Mouse (Mus musculus): Measurements from ENCODE around the gene Slc17a7. TPM values are rescaled to one million over a fixed set of nuclear protein-coding genes. Genes with fewer than 3 reads are reported as not detected.
A peak's percentile ranks its signal among the peaks of the same experiment; 100 is the strongest.

Slc17a7 gene
- polyA plus RNA-seq, 1 experiment from 2014 or later = 0.78 TPM

- WGBS = 4% methylated on average over 29 of the region's 29 CpGs
- H3K27me3 ChIP-seq = peaks cover 96% of the 10 kb centered on the region
- peaks cover 14% of the 10 kb centered on the region for H3K4me1 ChIP-seq (replicated peaks)
- peak overlapping the region; percentile 13; the same call in 1 of the 2 replicates for H3K4me2 ChIP-seq
- no peak overlapping the region for H3K4me3 ChIP-seq
- no peaks in the 10 kb centered on the region for H3K9me3 ChIP-seq
- peak; percentile 62; the same call in 1 of the 2 replicates for ATAC-seq (ENCODE audit: low read depth)
- no peaks in the 10 kb centered on the region for H3K36me3 ChIP-seq
- H3K27ac ChIP-seq (replicated peaks) = no peak overlapping the region
- no peak overlapping the region for H3K9ac ChIP-seq
Measured at GRCm38 (mm10) chr7:45174567-45175280, 11.0 kb downstream of the Slc17a7 start.

- ATAC-seq (ENCODE audit: low read depth) = no peak
Measured at GRCm38 (mm10) chr7:45175398-45175797, 11.6 kb downstream of the Slc17a7 start.

GRCm38 (mm10) chr7:45175929-45176328 lies 12.2 kb downstream of the Slc17a7 start:
- Histone ChIP-seq H3K4me2 (peak overlapping the region; percentile 35), H3K27ac (replicated peaks) (no peak overlapping the region), H3K36me3 (no peaks in the 10 kb centered on the region), H3K4me3 (peak overlapping the region; percentile 14), H3K9me3 (no peaks in the 10 kb centered on the region), H3K9ac (no peak overlapping the region), H3K4me1 (replicated peaks) (peaks cover 15% of the 10 kb centered on the region), H3K27me3 (peaks cover 96% of the 10 kb centered on the region)
- ATAC-seq (ENCODE audit: low read depth) = no peak
- 1% methylated on average over 23 of the region's 23 CpGs for WGBS

More at GRCm38 (mm10) chr7:45175398-45175797, 11.6 kb downstream of the Slc17a7 start:
- Histone ChIP-seq H3K27me3 (peaks cover 96% of the 10 kb centered on the region), H3K9ac (no peak overlapping the region), H3K27ac (replicated peaks) (no peak overlapping the region), H3K4me1 (replicated peaks) (peaks cover 14% of the 10 kb centered on the region), H3K4me3 (no peak overlapping the region), H3K36me3 (no peaks in the 10 kb centered on the region), H3K4me2 (no peak overlapping the region), H3K9me3 (no peaks in the 10 kb centered on the region)
- 2% methylated on average over 12 of the region's 13 CpGs for WGBS

GRCm38 (mm10) chr7:45176356-45176755 lies 12.6 kb downstream of the Slc17a7 start:
- no peaks in the 10 kb centered on the region for H3K36me3 ChIP-seq
- ATAC-seq (ENCODE audit: low read depth) = no peak
- H3K4me2 ChIP-seq = peak overlapping the region; percentile 35
- peaks cover 96% of the 10 kb centered on the region for H3K27me3 ChIP-seq
- H3K9ac ChIP-seq = no peak overlapping the region
- peak overlapping the region; percentile 14 for H3K4me3 ChIP-seq
- H3K9me3 ChIP-seq = no peaks in the 10 kb centered on the region
- peaks cover 19% of the 10 kb centered on the region for H3K4me1 ChIP-seq (replicated peaks)
- no peak overlapping the region for H3K27ac ChIP-seq (replicated peaks)
- under 1% methylated on average over 31 of the region's 31 CpGs for WGBS

GRCm38 (mm10) chr7:45178550-45178949 lies 14.8 kb downstream of the Slc17a7 start:
- no peak overlapping the region for H3K27ac ChIP-seq (replicated peaks)
- no peaks in the 10 kb centered on the region for H3K36me3 ChIP-seq
- no peak for ATAC-seq (ENCODE audit: low read depth)
- H3K9ac ChIP-seq = no peak overlapping the region
- H3K4me2 ChIP-seq = no peak overlapping the region
- H3K9me3 ChIP-seq = no peaks in the 10 kb centered on the region
- peaks cover 98% of the 10 kb centered on the region for H3K27me3 ChIP-seq
- WGBS = 22% methylated on average over 7 of the region's 7 CpGs
- H3K4me1 ChIP-seq (replicated peaks) = peaks cover 33% of the 10 kb centered on the region
- H3K4me3 ChIP-seq = no peak overlapping the region

GRCm38 (mm10) chr7:45179469-45179868 lies 15.7 kb downstream of the Slc17a7 start, which contains the start of gene Gfy:
Gfy (minus strand) TSS chr7:45179569.
- Histone ChIP-seq H3K27me3 (peaks cover 100% of the 10 kb centered on the region), H3K4me3 (no peak within 1 kb of the TSS), H3K27ac (replicated peaks) (no peak within 1 kb of the TSS), H3K4me1 (replicated peaks) (peaks cover 33% of the 10 kb centered on the region), H3K9ac (no peak within 1 kb of the TSS), H3K4me2 (no peak within 1 kb of the TSS), H3K9me3 (no peaks in the 10 kb centered on the region), H3K36me3 (no peaks in the 10 kb centered on the region)
- 27% methylated on average over 7 of the region's 7 CpGs for WGBS
- no peak for ATAC-seq (ENCODE audit: low read depth)

- Histone ChIP-seq H3K4me3 (peak within 1 kb of the TSS; percentile 33), H3K27me3 (peaks cover 100% of the 10 kb centered on the region), H3K27ac (replicated peaks) (no peak within 1 kb of the TSS), H3K36me3 (no peaks in the 10 kb centered on the region), H3K9ac (0 out of 2 replicates have a peak within 1 kb of the TSS, but pooled peaks have one; percentile 22), H3K4me1 (replicated peaks) (peaks cover 30% of the 10 kb centered on the region), H3K9me3 (no peaks in the 10 kb centered on the region), H3K4me2 (peak within 1 kb of the TSS; percentile 53)
- ATAC-seq (ENCODE audit: low read depth) = no peak
- 12% methylated on average over 20 of the region's 20 CpGs for WGBS
Measured at GRCm38 (mm10) chr7:45180896-45181477, 17.2 kb downstream of the Slc17a7 start, which contains the start of gene Pth2. Pth2 (plus strand) TSS chr7:45180995.

- H3K4me2 ChIP-seq = peak overlapping the region; percentile 53
- H3K27ac ChIP-seq (replicated peaks) = no peak overlapping the region
- H3K36me3 ChIP-seq = no peaks in the 10 kb centered on the region
- peaks cover 25% of the 10 kb centered on the region for H3K4me1 ChIP-seq (replicated peaks)
- H3K27me3 ChIP-seq = peaks cover 100% of the 10 kb centered on the region
- no peak for ATAC-seq (ENCODE audit: low read depth)
- H3K9me3 ChIP-seq = no peaks in the 10 kb centered on the region
- 4% methylated on average over 35 of the region's 35 CpGs for WGBS
- 0 out of 2 replicates have a peak overlapping the region, but pooled peaks have one; percentile 22 for H3K9ac ChIP-seq
- H3K4me3 ChIP-seq = peak overlapping the region; percentile 33
Measured at GRCm38 (mm10) chr7:45181540-45181939, 17.8 kb downstream of the Slc17a7 start.

GRCm38 (mm10) chr7:45182199-45182601 lies 18.5 kb downstream of the Slc17a7 start:
- Histone ChIP-seq H3K36me3 (no peaks in the 10 kb centered on the region), H3K4me3 (peak overlapping the region; percentile 33), H3K9me3 (no peaks in the 10 kb centered on the region), H3K4me1 (replicated peaks) (peaks cover 24% of the 10 kb centered on the region), H3K27me3 (peaks cover 98% of the 10 kb centered on the region), H3K27ac (replicated peaks) (no peak overlapping the region), H3K4me2 (peak overlapping the region; percentile 53), H3K9ac (peak overlapping the region; percentile 50)
- peak; percentile 86 for ATAC-seq (ENCODE audit: low read depth)
- under 1% methylated on average over 34 of the region's 34 CpGs for WGBS

GRCm38 (mm10) chr7:45182606-45183005 lies 18.9 kb downstream of the Slc17a7 start:
- Histone ChIP-seq H3K27me3 (peaks cover 96% of the 10 kb centered on the region), H3K9ac (peak overlapping the region; percentile 50), H3K4me1 (replicated peaks) (peaks cover 24% of the 10 kb centered on the region), H3K4me3 (peak overlapping the region; percentile 33), H3K4me2 (peak overlapping the region; percentile 53), H3K36me3 (no peaks in the 10 kb centered on the region), H3K9me3 (no peaks in the 10 kb centered on the region), H3K27ac (replicated peaks) (no peak overlapping the region)
- ATAC-seq (ENCODE audit: low read depth) = no peak
- WGBS = 14% methylated on average over 11 of the region's 11 CpGs

GRCm38 (mm10) chr7:45183672-45184071 lies 19.9 kb downstream of the Slc17a7 start:
- Histone ChIP-seq H3K4me2 (no peak overlapping the region), H3K4me3 (no peak overlapping the region), H3K36me3 (no peaks in the 10 kb centered on the region), H3K27me3 (peaks cover 90% of the 10 kb centered on the region), H3K9ac (no peak overlapping the region), H3K27ac (replicated peaks) (no peak overlapping the region), H3K4me1 (replicated peaks) (peaks cover 24% of the 10 kb centered on the region), H3K9me3 (no peaks in the 10 kb centered on the region)
- WGBS = 67% methylated on average over 7 of the region's 7 CpGs
- ATAC-seq (ENCODE audit: low read depth) = no peak

- no peak for ATAC-seq (ENCODE audit: low read depth)
- peaks cover 23% of the 10 kb centered on the region for H3K4me1 ChIP-seq (replicated peaks)
Measured at GRCm38 (mm10) chr7:45185921-45186320, 22.2 kb downstream of the Slc17a7 start.

More at GRCm38 (mm10) chr7:45185921-45186320, 22.2 kb downstream of the Slc17a7 start:
- peaks cover 80% of the 10 kb centered on the region for H3K27me3 ChIP-seq
- H3K36me3 ChIP-seq = no peaks in the 10 kb centered on the region
- H3K4me3 ChIP-seq = no peak overlapping the region
- no peak overlapping the region for H3K9ac ChIP-seq
- H3K9me3 ChIP-seq = no peaks in the 10 kb centered on the region
- 74% methylated on average over 7 of the region's 7 CpGs for WGBS
- no peak overlapping the region for H3K4me2 ChIP-seq
- no peak overlapping the region for H3K27ac ChIP-seq (replicated peaks)

Measured in neural tube, embryonic 13.5 days (tissue).